Mouse (Mus musculus) thymus, postnatal 10 days (tissue): ENCODE measurements around the gene Gm20708.
A peak's percentile ranks its signal among the peaks of the same experiment; 100 is the strongest.

Experiments
- DNase-seq, 2 experiments: peaks; one replicate each; pipeline ENCODE4 v3.0.0; 2021; ENCODE audit warnings: low spot score in 2 of 2

Gm20708 gene

DNA sequence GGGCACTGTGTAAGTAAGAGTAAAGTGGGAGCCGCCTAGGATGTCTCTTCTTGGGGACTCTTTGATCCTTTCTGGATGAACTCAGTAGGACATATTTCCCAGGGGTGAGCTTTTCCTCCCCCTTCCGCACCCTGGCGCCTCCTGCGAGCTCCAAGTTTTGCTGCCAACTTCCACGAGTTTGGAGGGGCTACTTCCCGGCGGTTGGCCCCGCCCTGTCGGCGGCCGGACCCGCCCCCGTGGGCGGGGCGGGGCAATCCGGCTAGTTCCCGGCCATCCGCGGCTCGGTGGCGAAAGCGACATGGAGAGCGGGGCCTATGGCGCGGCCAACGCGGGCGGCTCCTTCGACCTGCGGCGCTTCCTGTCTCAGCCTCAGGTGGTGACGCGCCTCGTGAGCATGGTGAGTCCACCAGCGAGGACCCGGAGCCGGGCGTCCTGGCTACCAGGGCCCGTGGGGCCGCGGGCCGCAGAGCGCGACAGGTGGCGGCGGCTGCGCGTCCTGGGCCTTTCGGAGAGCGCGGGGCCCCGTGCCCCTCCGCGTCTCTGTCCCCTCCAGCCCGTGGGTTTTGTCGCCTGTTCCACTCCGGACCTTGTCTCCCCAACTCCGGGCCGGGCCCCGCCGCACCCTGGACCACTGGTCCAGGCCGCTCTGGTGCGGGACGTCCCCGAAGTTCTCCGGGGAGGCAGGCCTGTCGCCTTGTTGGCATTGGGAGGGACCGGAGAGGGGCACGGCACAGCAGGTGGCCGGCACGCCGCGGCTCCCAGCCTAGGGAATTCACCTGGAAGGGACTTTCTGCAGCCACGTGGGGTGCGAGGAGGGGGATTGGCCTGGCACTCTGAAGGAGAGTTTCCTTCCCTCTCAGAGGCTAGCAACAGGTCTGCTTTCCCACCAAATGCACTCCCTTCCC is at the start of gene Gm20708, which contains the start of gene Syngr2:
Gene Gm20708 (plus strand): TSS at position 262 of the 905 bp plus-strand sequence.
Gene Syngr2 (plus strand): TSS at position 262 of the 905 bp plus-strand sequence.
- peak in 1 of 2 experiments; percentile 61 for DNase-seq

DNA sequence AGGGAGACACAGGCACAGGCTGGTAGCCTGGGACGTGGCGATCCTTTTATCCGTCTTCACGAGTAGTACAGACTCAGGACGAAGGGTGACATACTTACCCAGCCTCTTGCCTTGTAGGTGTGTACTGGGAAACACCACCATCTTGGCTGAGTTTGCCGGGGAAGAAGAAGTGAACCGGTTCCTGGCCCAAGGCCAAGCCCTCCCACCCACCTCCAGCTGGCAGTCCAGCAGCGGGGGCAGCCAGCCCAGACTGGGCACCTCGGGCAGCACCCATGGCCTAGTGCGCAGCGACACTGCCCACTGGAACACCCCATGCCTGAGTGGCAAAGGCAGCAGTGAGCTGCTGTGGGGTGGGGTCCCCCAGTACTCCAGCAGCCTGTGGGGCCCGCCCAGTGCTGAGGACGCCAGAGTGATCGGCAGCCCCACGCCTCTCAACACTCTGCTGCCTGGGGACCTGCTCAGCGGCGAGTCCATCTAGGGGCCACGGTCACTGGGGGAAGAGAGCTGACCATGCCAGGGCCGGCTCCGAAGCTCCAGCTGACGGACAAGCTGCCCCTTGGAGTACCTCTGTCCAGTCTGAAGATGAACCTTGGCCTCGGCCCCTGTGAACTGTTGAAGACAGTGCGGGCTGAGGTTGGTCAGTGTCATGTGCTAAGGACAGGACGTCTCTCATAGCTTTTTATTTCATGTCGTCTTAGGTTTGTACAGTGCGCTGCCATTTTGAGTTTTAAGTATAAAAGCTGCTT is 48.9 kb upstream of the Gm20708 start:
- DNase-seq, result no peak

DNA sequence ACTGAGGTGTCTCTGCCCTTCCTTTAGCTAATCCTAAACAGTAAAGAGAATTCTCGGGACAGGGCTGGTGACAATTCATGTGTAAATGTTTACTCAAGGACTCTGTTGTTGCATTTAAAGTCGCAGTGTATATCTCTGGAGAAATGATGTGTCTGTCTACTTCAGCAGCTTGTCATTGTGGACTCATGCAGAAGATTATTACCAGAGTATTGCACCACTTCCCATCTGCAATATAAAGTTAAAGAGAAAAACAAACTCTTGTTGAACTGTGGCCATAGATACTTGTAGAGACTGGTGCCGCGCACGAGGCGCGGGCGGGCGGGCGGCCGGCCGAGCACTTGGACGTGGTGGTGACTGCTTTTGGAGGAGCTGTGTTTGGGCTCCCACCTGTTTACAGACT is 47.7 kb upstream of the Gm20708 start:
- DNase-seq, result no peak

DNA sequence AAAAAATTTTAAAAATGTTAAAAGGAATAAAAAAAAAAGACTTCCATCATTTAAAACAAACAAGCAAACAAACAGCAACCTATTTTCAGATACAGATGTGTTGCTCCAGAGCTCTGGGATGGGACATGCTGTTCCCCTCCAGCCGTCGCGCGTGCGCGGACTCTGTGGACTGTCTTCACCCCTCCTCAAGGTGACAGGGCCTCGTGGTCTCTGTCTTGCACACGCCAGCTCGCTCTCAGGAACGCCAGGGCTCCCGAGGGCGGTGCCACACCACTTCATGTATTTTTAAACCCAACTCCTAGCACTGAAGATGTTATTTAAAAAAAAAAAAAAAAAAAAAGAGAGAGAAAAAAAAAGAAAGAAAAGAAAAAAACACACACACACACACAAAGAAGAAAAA is 47.2 kb upstream of the Gm20708 start:
- no peak for DNase-seq

DNA sequence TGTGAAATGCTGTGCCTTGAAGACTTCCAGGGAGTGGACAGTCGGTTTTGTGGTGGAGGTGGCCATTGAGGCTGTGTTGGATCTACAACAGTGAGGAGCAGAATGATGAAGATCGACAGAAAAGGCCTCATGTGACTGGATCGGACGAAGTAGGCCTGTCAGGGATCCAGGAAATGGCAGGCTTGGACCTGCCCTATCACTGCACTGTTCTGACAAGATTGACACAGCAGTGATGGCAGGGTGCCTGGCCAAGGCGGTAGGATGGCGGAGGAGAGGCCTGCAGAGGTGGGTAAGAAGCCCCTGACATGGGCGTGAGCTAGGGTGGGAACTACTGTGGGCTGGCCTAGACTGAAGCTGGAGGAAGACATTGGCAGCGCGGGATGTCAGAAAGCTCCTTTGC is 45.1 kb upstream of the Gm20708 start:
- no peak for DNase-seq

DNA sequence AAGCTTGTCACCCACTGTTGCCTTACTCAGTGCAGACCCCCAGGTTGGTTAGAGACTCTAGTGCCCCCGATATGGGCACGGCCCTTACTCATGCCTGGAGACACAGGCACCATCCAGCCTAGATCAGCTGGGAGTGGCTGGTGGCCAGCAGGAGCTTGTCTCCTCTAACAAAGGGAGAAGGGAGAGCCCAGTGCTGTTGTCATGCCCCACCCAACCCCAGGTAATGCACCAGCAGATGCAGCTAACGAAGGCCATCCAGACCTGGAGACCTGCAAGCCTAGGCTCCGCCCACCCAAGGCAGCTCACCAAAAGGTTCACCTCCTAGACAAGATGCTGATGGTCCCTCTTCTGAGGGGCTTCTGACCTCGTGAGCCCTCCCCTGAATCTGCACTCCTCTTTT is 44.1 kb upstream of the Gm20708 start:
- DNase-seq, result no peak

DNA sequence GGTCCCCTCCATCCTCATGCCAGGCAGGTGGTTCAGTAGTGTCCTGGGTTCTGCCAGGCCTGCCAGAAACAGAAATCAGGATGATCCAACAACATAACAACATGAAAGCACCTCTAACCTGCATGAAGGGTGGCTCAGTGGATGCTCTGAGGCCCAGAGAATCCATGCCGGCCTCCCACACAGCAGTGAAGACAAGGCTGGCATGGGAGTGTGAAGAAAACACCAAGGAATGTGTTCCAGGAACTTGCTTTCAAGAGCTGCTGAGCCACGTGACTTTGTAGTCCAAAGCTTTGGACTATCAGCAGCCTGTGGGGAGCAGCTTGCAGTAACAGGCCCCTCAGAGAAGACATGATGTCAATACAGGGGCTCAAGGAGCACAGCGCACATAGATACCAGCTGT is 43.2 kb upstream of the Gm20708 start:
- DNase-seq, result no peak

DNA sequence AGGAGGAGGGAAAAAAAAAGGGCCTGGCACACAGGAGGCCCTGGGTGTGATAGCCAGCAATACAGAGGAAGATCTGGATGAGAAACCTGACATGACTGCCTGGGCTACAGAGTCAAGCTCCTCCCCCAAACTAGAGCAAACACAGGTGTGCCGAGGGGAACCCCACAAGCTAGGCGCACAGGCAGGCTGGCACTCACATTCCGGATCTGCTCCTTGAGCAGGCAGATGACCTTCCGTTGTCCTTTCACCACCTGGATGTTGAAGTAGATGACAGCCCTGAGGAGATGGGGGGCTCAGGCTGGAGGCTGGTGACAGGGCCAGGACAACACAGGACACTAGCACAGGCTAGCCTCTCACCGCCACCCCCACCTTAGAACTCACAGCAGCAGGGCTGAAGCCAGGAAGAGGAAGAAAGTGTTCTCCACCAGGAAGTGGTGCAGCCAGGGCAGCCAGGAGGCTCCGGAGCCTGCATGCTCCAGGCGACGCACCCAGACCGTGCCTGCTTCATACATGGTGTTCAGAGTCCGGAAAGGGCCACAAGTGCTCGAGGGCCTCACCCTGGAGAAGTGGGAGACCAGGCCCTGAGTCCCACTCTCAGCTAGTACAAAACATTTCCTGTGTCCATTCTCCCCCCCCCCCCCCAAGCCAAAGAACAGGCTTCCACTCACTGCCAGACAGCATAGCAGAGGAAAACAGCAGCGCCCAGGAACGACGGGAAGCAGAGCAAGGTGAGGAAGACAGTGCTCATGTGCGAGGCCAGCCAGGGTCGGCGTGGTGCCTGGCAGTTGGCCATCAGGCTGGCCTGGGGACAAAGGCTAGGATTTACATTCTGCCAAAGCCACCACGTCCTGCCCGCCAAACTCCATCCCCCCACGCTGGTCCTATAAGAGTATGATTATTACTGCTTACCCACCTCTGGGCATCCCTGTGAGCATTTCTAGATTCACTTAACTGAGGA is 40.5 kb upstream of the Gm20708 start:
- no peak for DNase-seq

DNA sequence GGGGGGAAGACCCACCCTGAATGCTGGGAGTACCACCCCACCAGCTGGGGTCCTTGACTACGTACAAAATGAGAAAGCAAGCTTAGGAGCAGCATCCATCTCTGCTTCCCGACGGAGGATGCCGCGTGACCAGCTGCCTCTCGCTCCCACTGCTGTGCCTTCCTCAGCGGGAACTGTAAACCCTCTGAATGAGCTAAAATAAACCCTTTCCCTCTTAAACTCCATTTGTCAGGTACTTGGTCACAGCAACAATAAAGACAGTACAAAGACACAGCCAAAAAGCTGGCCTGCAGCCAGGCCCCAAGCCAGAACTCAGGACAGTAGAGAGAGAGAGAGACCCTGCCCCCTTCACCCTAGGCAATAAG is 39.8 kb upstream of the Gm20708 start:
- no peak for DNase-seq

DNA sequence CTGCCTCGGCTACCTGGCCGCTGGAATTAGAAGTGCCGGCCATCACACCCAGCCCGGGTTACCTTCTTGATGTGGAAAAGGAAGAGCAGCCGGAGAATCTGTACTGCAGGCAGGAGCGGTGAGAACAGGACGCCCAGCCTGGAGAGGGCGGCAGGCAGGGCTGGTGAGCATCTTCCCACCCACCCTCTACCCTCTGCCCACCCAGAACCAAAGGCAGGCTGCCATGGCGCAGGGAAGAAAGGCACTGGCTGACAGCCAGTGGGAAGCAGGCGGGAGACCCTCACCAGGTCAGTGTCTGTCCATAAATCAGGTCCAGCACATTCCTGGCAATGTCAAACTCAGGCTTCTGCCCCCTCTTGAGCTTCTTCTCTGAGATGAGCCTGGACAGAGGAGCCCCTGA is 39.1 kb upstream of the Gm20708 start:
- DNase-seq, result no peak

DNA sequence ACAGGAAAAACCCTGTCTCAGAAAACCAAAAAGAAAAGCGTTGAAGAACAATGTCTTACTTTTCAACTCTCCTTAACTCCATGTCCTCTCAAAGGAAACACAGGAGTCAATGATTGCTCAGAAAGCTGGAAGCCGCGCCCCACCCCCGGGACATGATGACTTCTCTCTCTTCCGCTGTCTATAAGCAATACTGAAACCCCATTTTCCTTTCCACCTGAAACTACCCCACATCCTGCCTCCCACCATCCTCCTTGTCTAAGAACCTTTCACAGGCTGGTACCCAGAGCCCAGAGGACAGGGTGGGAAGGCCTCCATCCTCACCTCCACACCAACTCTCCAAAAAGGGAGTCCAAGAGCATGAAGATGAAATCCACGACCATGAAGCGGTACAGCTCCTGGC is 37.1 kb upstream of the Gm20708 start:
- no peak for DNase-seq

DNA sequence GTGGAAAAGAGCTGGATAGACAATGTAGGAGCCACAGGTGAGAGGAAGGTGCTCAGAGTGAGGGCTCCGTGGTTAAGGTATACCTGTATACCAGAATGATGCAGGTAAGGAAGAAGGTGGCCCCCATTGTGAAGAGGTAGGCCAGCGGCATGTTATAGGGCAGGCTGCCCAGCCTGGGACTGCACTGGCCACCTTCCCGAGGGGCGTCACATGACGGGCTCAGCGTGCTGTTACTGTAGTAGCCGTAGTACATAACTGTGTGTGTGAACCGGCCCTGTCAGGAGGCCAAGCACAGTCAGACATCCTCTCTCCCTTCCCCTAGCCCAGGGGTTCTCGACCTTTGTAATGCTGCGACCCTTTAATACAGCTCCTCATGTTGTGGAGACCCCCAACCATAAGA is 34.5 kb upstream of the Gm20708 start:
- no peak for DNase-seq

DNA sequence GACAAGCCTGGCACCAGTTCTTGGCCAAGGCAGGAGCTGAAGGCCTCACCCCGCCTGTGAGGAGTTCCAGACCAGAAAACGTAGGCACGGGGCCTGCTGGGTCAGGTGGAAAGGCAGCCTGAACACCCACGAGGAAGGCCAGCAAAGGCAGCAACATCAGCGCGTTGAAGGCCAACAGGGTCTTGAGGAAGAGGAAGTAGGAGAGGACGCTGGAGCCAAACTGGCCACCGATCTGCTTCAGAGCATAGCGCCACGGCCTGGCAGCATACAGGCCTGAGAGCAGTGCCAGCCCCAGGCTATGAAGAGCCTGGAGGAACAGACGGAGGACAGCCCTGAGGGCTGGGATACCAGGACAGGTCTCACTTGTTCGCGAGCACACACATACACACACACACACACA is 33.9 kb upstream of the Gm20708 start:
- no peak for DNase-seq

DNA sequence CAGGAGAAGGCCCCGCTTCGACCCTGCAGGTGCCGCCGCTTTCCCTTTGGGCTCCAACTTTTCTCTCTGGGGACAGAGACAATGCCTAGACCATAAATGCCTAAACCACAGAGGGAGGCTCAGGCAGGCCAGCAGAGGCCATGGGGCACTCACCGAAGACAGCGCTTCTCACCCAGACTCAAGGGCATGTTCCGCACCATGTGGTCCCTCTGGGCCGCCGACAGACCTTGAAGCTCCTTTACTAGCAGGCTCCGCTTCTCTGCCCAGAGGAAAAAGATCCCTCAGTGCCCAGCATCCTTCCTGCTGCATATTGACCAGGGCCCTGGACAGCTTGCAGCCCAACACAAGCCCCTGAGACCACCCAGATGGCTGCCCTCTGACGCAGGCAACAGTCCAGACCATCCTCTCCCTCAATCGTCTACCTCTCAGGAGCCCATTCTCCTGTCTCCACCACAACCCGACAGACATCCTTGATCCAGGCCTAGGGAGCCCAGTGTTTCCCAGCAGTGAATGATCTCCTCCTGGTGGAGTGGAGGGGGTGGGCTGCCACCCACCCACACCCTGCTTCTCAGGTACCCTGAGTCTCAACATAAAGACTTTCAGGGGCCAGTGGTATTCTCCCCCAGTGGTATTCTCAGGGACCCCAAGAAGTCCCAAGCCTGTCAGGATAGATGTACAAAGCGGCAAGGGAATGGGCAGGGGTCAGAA is 33.2 kb upstream of the Gm20708 start:
- no peak for DNase-seq

DNA sequence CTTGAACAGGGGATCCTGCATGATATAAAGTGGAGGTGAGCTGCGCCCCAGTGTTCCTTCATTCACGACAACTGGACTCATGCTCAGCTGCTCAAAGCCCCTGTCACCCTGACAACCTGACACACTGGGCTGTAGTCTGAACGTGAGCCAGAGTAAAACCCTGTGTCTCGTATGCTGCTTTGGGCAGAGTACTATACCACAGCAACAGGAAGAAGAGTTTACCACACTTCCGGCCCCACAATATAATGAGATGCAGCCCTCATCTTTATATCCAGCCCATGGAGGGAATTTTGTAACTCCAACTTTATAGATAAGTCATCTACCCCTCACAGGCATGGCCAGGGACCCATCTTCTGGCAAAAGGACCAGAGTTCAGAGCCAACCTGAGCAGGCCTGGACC is 32.4 kb upstream of the Gm20708 start:
- peak in 1 of 2 experiments; percentile 43 for DNase-seq

DNA sequence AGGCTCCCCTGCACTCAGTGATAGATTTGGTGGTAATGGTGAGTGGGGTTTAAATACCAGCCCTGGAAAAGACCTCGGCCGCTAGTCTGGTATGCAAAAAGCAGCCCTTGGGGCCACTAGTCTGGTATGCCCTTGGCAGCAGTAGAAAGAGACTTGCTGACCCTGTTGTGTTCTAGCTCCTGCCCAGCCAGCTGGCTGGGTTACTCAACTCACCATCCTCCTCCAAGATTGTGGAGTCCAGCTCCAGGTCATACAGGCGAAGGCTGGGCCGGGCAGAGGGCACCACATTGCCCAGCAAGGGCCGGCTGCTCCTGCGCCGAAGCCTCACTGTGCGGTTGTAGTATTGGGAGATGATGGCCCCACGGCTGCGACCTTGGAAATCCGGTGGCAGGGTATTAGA is 31.4 kb upstream of the Gm20708 start:
- DNase-seq, result no peak

DNA sequence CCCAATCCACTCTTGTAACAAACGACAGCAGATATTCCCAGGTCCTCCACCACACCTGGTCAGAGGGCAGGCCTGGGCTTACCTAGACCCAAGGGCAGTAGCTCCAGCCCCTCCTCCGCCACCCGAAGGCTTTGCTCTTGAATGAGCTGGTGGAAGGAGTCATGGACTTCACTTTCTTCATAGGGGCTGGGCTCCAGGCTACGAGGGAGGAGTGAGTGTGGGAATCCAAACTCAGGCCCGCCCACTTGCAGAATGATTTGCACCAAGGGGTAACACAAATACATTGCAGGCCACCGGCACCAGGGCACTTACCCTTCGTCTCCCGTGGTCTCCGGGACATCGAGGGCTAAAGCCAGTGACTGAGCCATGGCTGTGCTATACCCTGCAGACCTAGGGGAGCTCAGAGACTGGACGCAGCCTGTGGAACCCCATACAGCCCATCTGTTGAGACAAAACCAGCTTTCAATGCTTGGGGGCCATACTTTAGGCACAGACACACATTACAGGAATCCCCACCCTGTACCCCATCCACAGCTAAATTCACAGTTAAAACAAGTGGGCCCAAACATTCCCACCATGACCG is 30.5 kb upstream of the Gm20708 start:
- peak; percentile 19 to 31 for DNase-seq

DNA sequence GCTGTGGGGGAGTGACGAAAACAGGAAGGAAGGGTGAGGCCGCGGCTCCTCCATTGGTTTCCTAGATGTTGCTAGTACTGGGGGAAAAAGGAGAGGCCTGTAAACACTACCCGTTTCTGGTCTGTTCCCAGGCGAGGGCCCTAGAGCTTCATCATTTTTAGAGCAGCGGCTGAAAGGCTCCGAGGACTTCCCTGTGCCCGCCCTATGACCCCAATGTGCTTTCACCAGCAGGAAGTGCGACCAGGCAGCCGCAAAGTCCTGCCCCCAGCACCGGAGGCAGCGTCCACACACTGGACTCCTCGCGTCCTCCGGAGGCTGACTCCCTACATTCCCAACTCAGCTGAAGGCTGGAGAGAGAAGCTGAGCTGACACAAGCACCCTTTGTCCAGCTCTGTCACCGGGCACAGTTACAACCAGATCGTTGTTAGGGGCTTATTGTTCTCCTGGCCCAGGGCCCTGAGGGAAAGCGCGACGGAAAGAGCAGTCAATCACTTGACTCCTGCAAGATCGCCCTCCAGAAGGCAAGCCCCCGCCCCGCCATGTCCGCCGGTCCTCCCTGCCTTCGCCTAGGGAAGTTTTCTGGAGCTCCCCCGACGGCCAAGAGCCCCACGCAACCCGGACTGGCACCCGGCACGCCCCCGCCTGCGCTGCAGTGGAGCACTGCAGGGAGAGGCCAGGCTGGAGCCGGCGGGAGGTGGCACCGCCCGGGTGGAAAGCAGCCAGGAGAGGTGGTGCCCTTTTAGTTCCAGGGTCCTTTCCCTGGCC is 29.9 kb upstream of the Gm20708 start:
- DNase-seq, result peak; percentile 49 to 52

DNA sequence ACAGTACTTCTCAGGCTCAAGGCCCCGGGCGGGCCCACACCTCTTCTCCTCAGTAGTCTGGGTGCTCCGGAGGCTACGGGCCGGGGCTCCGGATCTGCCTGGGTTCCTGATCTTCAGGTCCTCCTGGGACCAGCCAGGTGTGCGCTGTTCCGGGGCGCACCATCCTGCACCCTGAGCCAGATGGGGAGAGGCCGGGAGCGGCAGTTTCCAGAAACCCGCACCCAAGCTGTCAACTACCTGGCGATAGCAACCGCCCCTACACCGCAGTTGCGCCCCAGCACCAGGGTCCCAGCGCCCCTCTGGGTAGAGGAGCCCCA is 29.3 kb upstream of the Gm20708 start:
- DNase-seq, result no peak

DNA sequence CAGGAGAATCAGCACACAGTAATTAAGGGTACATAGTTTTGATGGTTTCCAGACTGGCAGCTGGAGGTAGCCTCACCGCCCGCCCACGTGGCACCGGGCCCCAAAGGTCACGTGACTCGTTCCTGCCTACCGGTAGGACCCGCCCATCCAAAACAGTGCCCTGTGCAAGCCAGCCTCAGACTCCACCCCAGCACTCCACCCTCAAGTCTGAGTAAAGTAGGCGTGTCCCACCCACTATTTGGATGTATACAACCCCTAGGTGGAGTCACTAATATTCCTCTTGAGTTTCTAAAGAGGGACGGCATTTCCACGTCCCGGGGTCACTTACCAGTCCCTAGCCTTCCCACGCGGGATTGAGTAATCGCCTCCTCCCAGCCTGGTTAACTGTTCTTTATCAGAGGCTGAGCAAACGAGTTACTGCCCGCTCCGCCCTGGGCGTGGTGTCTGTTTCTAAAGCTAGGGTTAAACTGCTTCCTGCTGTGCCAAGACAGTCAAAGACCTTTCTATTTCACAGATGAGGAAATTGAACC is 28.8 kb upstream of the Gm20708 start:
- peak; percentile 91 to 96 for DNase-seq
